Mouse (Mus musculus): ENCODE data around the gene Tlk2.

The Tlk2 gene

GRCm38 (mm10) chr11:105261601-105262351, 83.2 kb downstream of the Tlk2 start:
- no peak for DNase-seq (ENCODE audit: low spot score in 2 of 2)

GRCm38 (mm10) chr11:105264506-105264905, 85.9 kb downstream of the Tlk2 start:
- DNase-seq (ENCODE audit: low spot score in 2 of 2): no peak

GRCm38 (mm10) chr11:105264988-105265387, 86.4 kb downstream of the Tlk2 start:
- DNase-seq (ENCODE audit: low spot score in 2 of 2): no peak

- peak in 1 of 2 experiments; percentile 62 for DNase-seq (ENCODE audit: low spot score in 2 of 2)
These were observed 91.5 kb downstream of the Tlk2 start for GRCm38 (mm10) chr11:105270155-105270554.

- DNase-seq (ENCODE audit: low spot score in 2 of 2): no peak
These were observed 101.8 kb downstream of the Tlk2 start for GRCm38 (mm10) chr11:105280456-105280855.

GRCm38 (mm10) chr11:105281291-105281690, 102.7 kb downstream of the Tlk2 start:
- DNase-seq (ENCODE audit: low spot score in 2 of 2): no peak

GRCm38 (mm10) chr11:105281763-105282459, 103.3 kb downstream of the Tlk2 start:
- DNase-seq (ENCODE audit: low spot score in 2 of 2): no peak

GRCm38 (mm10) chr11:105282460-105282859, 103.9 kb downstream of the Tlk2 start:
- peak; percentile 75 to 78 for DNase-seq (ENCODE audit: low spot score in 2 of 2)

GRCm38 (mm10) chr11:105283016-105283415, 104.4 kb downstream of the Tlk2 start:
- DNase-seq (ENCODE audit: low spot score in 2 of 2): no peak

GRCm38 (mm10) chr11:105285720-105286119, 107.1 kb downstream of the Tlk2 start:
- no peak for DNase-seq (ENCODE audit: low spot score in 2 of 2)

- no peak for DNase-seq (ENCODE audit: low spot score in 2 of 2)
These were observed 110.8 kb downstream of the Tlk2 start for GRCm38 (mm10) chr11:105289403-105289802.

GRCm38 (mm10) chr11:105291681-105292123, 113.1 kb downstream of the Tlk2 start:
- peak; percentile 72 to 78 for DNase-seq (ENCODE audit: low spot score in 2 of 2)

- peak; percentile 78 to 81 for DNase-seq (ENCODE audit: low spot score in 2 of 2)
These were observed 113.8 kb downstream of the Tlk2 start, which contains the start of gene Mrc2 for GRCm38 (mm10) chr11:105292124-105293071. Gene Mrc2 (plus strand): TSS chr11:105292643.

GRCm38 (mm10) chr11:105293101-105293581, 114.5 kb downstream of the Tlk2 start:
- peak; percentile 50 to 66 for DNase-seq (ENCODE audit: low spot score in 2 of 2)

GRCm38 (mm10) chr11:105293901-105294494, 115.4 kb downstream of the Tlk2 start:
- peak; percentile 54 to 58 for DNase-seq (ENCODE audit: low spot score in 2 of 2)

- DNase-seq (ENCODE audit: low spot score in 2 of 2): no peak
These were observed 117.5 kb downstream of the Tlk2 start for GRCm38 (mm10) chr11:105296084-105296483.

- DNase-seq (ENCODE audit: low spot score in 2 of 2): no peak
These were observed 131.6 kb downstream of the Tlk2 start for GRCm38 (mm10) chr11:105310197-105310596.

- peak; percentile 75 to 78 for DNase-seq (ENCODE audit: low spot score in 2 of 2)
These were observed 132.8 kb downstream of the Tlk2 start for GRCm38 (mm10) chr11:105311291-105311975.

GRCm38 (mm10) chr11:105312311-105312942, 133.8 kb downstream of the Tlk2 start:
- no peak for DNase-seq (ENCODE audit: low spot score in 2 of 2)

Data from heart, adult 9 months (tissue).